Mouse (Mus musculus) erythroblast, embryonic 14.5 days (primary cell): ENCODE results near the gene Gm2163.
"Not testable (repeated sequence)": the region's sequence is repeated elsewhere in the genome, so short reads cannot be mapped to it uniquely, and the experiment has no call there.

Source experiments
- GATA1 ChIP-seq: IDR thresholded peaks from 2 replicates; pipeline ENCODE4 v1.6.1; 2012; ENCODE audit warnings: low read length, inconsistent platforms, mixed read lengths
- TAL1 ChIP-seq: IDR thresholded peaks from 3 replicates; pipeline ENCODE4 v1.6.1; 2012; ENCODE audit warnings: low read length, inconsistent platforms, mixed read lengths

DNA sequence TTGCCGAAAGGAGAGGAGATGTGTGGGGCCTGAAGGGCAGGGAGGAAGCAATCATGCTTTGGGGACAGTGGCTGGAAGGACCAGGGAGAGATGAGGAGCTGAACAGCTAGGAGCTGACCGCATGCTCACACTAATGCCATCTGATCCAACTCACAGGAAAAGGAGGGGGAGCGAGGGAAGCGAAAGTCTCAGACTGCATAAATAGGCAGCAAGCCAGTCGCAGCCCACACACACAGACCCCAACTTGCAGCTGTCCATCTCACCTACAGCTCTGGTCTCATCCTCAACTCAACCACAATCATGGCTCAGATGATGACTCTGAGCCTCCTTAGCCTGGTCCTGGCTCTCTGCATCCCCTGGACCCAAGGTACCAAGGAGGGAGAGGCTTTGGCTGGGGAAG lies 145.3 kb downstream of the Gm2163 start, which contains the start of gene Gm10591:
- TF ChIP-seq TAL1, GATA1: not testable (repeated sequence)
